Mouse (Mus musculus) olfactory bulb, adult 2 months (tissue): ENCODE data around the gene Rpl36.

Source experiments
- CTCF ChIP-seq: fragments of 200-500 bp; IDR thresholded peaks from 2 replicates; pipeline ENCODE4 v1.5.1; 2012; ENCODE audit warnings: low read depth, mild to moderate bottlenecking, low read length, moderate library complexity; ENCODE audit not compliant: insufficient read depth
- POLR2A ChIP-seq: fragments of 200-500 bp; IDR thresholded peaks from 2 replicates; pipeline ENCODE4 v1.6.1; 2012; ENCODE audit warnings: mild to moderate bottlenecking, low read depth, low read length, moderate library complexity; ENCODE audit not compliant: insufficient read depth

GRCm38 (mm10) chr17:56615136-56615784, 2.0 kb downstream of the Rpl36 start:
- TF ChIP-seq CTCF (no peak), POLR2A (no peak)
